Mouse (Mus musculus): Measurements from ENCODE around the gene 4933414I15Rik. TPM values are rescaled to one million over a fixed set of nuclear protein-coding genes. Genes with fewer than 3 reads are reported as not detected.
A peak's percentile ranks its signal among the peaks of the same experiment; 100 is the strongest.

Gene 4933414I15Rik
- polyA plus RNA-seq, 1 experiment from 2014 or later: not detected

DNA sequence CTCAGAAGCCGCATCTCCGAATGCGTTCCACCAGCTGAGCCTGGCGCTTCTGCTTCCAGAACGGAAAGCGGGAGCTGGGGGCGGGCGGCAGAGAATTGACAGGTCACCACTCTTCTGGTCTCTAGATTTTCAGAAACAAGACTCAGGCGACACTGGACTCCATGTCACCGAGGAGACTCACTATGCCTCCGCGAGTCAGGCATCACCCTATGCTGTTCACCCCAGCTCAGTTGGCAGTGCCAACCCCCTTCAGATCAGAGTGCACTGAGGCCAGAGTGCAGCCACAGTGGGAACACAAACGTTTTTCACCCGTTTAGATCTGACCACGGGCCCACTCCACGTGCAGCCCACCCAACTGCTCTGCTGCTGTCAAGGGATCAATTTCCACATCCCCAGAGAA, 12.5 kb downstream of the 4933414I15Rik start:
- H3K4me2 ChIP-seq (replicated peaks): peak overlapping the region; percentile 93
- peak; percentile 57; the same call in 1 of the 2 replicates for ATAC-seq (ENCODE audit: low FRiP score, low read depth)
- WGBS: 2% methylated on average over 16 of the region's 16 CpGs
- H3K4me1 ChIP-seq: peaks cover 7% of the 10 kb centered on the region; the same call in 1 of the 2 replicates
- no peaks in the 10 kb centered on the region for H3K36me3 ChIP-seq
- no peaks in the 10 kb centered on the region for H3K9me3 ChIP-seq
- peak overlapping the region; percentile 28; the same call in 1 of the 2 replicates for H3K27ac ChIP-seq
- peak overlapping the region; percentile 67 for H3K4me3 ChIP-seq
- peaks cover 12% of the 10 kb centered on the region for H3K27me3 ChIP-seq
- H3K9ac ChIP-seq: peak overlapping the region; percentile 81

DNA sequence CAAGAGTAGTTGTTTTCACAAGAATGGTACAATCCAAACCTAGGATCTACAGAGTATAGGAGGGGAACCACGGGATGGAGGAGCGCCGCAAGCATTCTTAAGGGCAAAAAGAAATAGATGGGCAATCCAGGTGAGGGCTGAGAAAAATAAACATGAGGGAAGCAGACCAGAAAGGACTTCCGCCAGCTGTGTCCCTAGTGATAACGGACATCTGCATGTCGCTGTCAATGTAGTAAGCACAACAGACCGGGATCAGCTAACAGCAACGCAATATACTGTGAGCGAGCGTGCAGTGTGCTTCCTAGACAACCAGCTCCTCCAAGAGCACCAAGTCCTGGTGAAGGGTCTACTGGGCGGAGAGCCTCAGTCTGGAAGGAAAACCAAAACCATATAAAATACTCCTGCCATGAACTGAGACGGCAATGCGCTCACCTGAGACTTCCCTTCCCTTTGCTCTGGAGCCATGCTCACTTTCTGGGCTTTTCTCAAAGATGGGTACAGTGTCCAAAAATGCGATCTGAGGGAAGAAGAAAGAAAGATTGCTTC, 13.0 kb downstream of the 4933414I15Rik start:
- WGBS: 26% methylated on average over 14 of the region's 14 CpGs
- Histone ChIP-seq H3K4me2 (replicated peaks) (peak overlapping the region; percentile 93), H3K4me1 (peaks cover 7% of the 10 kb centered on the region; the same call in 1 of the 2 replicates), H3K9me3 (no peaks in the 10 kb centered on the region), H3K4me3 (peak overlapping the region; percentile 67), H3K36me3 (no peaks in the 10 kb centered on the region), H3K27ac (no peak overlapping the region), H3K9ac (peak overlapping the region; percentile 81), H3K27me3 (peaks cover 12% of the 10 kb centered on the region)
- no peak for ATAC-seq (ENCODE audit: low FRiP score, low read depth)

DNA sequence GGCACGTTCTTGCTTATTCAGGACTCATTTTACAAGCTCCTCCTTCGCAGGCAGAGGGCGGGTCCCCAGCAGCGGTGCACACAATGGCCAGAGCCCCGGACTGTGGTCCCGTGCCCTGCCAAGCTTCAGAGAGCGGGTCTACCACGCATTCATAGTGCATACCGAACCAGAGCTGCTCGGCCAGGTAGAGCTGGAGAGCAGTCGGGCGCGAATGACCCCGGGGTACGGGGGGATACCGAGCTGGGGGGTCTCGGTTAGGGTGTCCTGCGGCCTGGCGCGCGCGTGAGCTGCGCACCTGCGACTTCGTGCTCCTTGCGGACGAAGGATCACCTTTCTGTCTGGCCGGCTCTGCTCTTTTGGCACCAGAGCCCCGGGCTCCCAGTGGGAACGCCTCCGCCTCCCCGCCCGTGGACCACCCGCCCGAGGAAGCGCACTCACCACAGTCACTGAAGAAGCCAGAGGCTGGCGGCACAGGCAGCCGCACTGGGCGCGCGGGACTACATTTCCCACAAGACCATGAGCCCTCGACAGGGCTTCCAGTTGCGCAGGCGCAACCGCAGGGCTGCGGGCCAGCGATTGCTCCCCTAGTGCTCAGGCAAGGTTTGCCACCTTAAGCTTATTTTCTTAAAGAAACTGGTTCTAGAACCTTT, 27.8 kb downstream of the 4933414I15Rik start, which contains the start of gene Zfp2:
Zfp2 (minus strand) TSS at position 495 of the 650 bp plus-strand sequence.
- Histone ChIP-seq H3K36me3 (peaks cover 25% of the 10 kb centered on the region), H3K9me3 (peaks cover 14% of the 10 kb centered on the region), H3K4me3 (peak within 1 kb of the TSS; percentile 82), H3K27ac (peak within 1 kb of the TSS; percentile 80), H3K27me3 (no peaks in the 10 kb centered on the region), H3K9ac (peak within 1 kb of the TSS; percentile 85), H3K4me1 (no peaks in the 10 kb centered on the region), H3K4me2 (replicated peaks) (peak within 1 kb of the TSS; percentile 59)
- ATAC-seq (ENCODE audit: low FRiP score, low read depth): peak; percentile 96
- under 1% methylated on average over 47 of the region's 47 CpGs for WGBS

DNA sequence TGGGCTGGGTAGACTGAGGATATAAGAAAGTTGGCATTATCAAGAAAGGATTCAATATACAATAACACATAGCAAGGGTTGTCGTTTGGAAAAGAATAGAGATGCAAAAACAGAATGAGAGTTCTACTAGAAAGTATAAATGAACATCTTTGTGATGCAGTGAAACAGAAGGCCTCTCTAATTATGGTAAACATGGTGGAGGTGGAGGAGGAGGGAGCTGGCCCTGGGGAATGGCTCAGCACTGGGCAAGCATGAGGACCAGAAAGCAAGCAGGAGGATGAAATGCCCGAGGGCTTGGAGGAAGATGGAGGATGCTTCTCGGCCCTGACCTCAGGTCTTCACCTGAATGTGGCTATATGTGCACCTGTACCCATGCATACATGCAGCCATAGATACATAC, 29.1 kb downstream of the 4933414I15Rik start:
- Histone ChIP-seq H3K27ac (no peak overlapping the region), H3K4me3 (no peak overlapping the region), H3K27me3 (no peaks in the 10 kb centered on the region), H3K9me3 (peaks cover 16% of the 10 kb centered on the region), H3K4me2 (replicated peaks) (no peak overlapping the region), H3K9ac (no peak overlapping the region), H3K36me3 (peaks cover 38% of the 10 kb centered on the region), H3K4me1 (no peaks in the 10 kb centered on the region)
- ATAC-seq (ENCODE audit: low FRiP score, low read depth): no peak
- WGBS: 89% methylated on average over 3 of the region's 3 CpGs

DNA sequence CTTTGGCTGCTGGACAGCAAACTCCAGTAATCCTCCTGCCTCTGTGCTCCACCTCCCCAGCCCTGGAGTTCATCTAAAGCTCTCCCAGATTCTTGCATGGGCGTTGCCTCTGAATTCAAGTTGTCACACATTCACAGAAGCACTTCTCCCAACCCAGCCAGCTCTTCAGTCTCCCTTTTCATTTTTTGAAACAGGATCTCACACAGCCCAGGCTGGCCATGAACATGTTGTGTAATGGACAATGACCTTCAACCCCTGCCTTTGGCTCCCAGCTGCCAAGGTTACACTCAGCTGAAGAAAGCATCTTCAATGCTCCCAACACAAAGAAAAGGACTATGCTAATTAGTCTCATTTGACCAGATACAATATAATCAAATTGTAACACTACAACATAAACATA, 30.3 kb downstream of the 4933414I15Rik start:
- no peak for ATAC-seq (ENCODE audit: low FRiP score, low read depth)
- H3K9me3 ChIP-seq: peaks cover 16% of the 10 kb centered on the region
- peaks cover 50% of the 10 kb centered on the region for H3K36me3 ChIP-seq
- H3K9ac ChIP-seq: no peak overlapping the region
- H3K4me1 ChIP-seq: no peaks in the 10 kb centered on the region
- H3K4me2 ChIP-seq (replicated peaks): no peak overlapping the region
- WGBS: 89% methylated on average over 1 of the region's 1 CpGs
- no peak overlapping the region for H3K4me3 ChIP-seq
- H3K27ac ChIP-seq: no peak overlapping the region
- H3K27me3 ChIP-seq: no peaks in the 10 kb centered on the region

DNA sequence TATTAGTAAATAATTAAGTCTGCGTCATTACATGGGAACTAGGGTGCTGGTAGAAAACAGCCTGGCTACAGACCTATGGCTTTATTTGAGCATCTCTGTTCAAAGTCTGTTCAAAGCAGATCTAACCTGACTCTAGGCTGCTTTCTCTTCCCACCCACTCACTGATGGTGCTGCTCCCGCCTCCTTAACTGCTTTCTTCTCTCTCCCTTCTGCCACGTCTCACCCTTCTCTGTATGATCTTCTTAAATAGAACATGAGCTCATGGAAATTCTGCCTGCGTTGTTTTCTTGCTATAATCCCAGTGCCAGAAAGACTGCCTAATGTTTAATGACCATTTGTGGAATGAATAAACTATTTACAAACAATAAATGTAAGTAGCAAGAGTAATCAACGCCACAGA, 35.4 kb downstream of the 4933414I15Rik start:
- Histone ChIP-seq H3K9ac (no peak overlapping the region), H3K27ac (no peak overlapping the region), H3K4me3 (no peak overlapping the region), H3K4me1 (no peaks in the 10 kb centered on the region), H3K36me3 (peaks cover 97% of the 10 kb centered on the region), H3K4me2 (replicated peaks) (no peak overlapping the region), H3K9me3 (peaks cover 48% of the 10 kb centered on the region), H3K27me3 (no peaks in the 10 kb centered on the region)
- ATAC-seq (ENCODE audit: low FRiP score, low read depth): no peak
- WGBS: 89% methylated on average over 5 of the region's 5 CpGs

DNA sequence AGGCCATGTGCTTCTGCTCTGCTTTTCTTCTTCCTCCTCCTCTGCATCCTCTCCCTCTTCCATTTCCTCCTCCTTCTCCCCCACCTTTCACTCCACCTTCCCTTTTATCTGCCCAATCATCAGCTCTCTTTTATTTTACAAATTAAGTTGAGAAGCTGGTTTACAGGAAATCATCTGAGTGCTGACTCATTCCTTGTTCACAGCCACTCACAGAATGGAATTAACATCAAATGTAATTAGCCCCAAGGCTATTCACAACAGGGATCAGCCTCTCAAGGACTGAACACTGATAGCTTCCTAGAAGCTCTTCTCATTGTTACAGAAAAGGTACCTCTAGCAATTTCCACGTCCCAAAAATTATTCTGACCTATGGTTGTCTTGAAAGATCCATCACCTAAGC, 46.2 kb downstream of the 4933414I15Rik start:
- Histone ChIP-seq H3K27ac (no peak overlapping the region), H3K4me2 (replicated peaks) (no peak overlapping the region), H3K9me3 (peaks cover 70% of the 10 kb centered on the region), H3K4me1 (no peaks in the 10 kb centered on the region), H3K36me3 (peaks cover 42% of the 10 kb centered on the region), H3K9ac (no peak overlapping the region), H3K27me3 (no peaks in the 10 kb centered on the region), H3K4me3 (no peak overlapping the region)
- ATAC-seq (ENCODE audit: low FRiP score, low read depth): no peak
- 86% methylated on average over 1 of the region's 1 CpGs for WGBS

DNA sequence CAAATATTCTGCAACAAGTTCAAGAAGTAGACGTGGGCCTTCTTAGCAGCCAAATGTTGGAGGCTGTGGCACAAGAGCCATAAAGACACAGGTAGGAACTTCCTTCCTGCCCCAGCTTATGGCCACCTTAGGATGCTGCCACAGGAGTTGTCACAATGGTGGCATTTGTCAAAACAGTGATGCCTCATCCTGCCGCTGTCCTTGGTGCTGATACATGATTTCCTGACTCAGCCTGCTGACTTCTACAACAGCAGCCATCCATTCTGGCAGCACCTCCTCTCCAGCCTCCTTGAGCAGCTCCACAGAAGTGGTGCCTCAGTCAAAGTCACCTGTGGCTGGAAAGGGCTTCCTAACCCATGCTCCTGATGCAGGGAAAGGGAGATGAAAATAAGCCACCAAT, 51.1 kb downstream of the 4933414I15Rik start:
- ATAC-seq (ENCODE audit: low FRiP score, low read depth): no peak
- WGBS: 59% methylated on average over 2 of the region's 2 CpGs
- no peak overlapping the region for H3K4me2 ChIP-seq (replicated peaks)
- no peak overlapping the region for H3K9ac ChIP-seq
- no peaks in the 10 kb centered on the region; the same call in 1 of the 2 replicates for H3K36me3 ChIP-seq
- no peak overlapping the region for H3K27ac ChIP-seq
- H3K9me3 ChIP-seq: peaks cover 31% of the 10 kb centered on the region
- H3K27me3 ChIP-seq: no peaks in the 10 kb centered on the region
- no peak overlapping the region for H3K4me3 ChIP-seq
- H3K4me1 ChIP-seq: 0 out of 2 replicates have a peak, but pooled peaks cover 2% of the 10 kb centered on the region

Other genes starting within 250 kb of the 4933414I15Rik start
- gene Zfp354c, start 116.0 kb downstream of the 4933414I15Rik start, polyA plus RNA-seq (2015; fragmentation: Nextera tagmentation; extraction: Ambion mirVana): 53.1 and 67.6 TPM in 2 replicates
- 0.94 and 1.00 TPM in 2 replicates for gene Zfp879, start 102.2 kb downstream of the 4933414I15Rik start, polyA plus RNA-seq (2015; fragmentation: Nextera tagmentation; extraction: Ambion mirVana)
- not detected in 2 replicates for gene Grm6, start 93.1 kb downstream of the 4933414I15Rik start, polyA plus RNA-seq (2015; fragmentation: Nextera tagmentation; extraction: Ambion mirVana)
- 12.8 and 13.1 TPM in 2 replicates for gene Zfp454, start 56.1 kb downstream of the 4933414I15Rik start, polyA plus RNA-seq (2015; fragmentation: Nextera tagmentation; extraction: Ambion mirVana)
- gene Zfp2, start 27.6 kb downstream of the 4933414I15Rik start, polyA plus RNA-seq (2015; fragmentation: Nextera tagmentation; extraction: Ambion mirVana): 12.7 and 14.3 TPM in 2 replicates
- gene Zfp354b, start 12.1 kb downstream of the 4933414I15Rik start, polyA plus RNA-seq (2015; fragmentation: Nextera tagmentation; extraction: Ambion mirVana): 1.4 and 2.1 TPM in 2 replicates
- gene Prop1, start 10.0 kb upstream of the 4933414I15Rik start, polyA plus RNA-seq (2015; fragmentation: Nextera tagmentation; extraction: Ambion mirVana): not detected in 2 replicates
- gene Olfr1378, start 22.8 kb upstream of the 4933414I15Rik start, polyA plus RNA-seq (2015; fragmentation: Nextera tagmentation; extraction: Ambion mirVana): 0.04 TPM in 1 of 2 replicates, not detected in the other
- not detected in 2 replicates for gene Olfr1377, start 38.2 kb upstream of the 4933414I15Rik start, polyA plus RNA-seq (2015; fragmentation: Nextera tagmentation; extraction: Ambion mirVana)
- not detected in 2 replicates for gene Olfr51, start 59.8 kb upstream of the 4933414I15Rik start, polyA plus RNA-seq (2015; fragmentation: Nextera tagmentation; extraction: Ambion mirVana)
- gene Olfr54, start 70.5 kb upstream of the 4933414I15Rik start, polyA plus RNA-seq (2015; fragmentation: Nextera tagmentation; extraction: Ambion mirVana): not detected in 2 replicates
- gene Olfr1375, start 104.3 kb upstream of the 4933414I15Rik start, polyA plus RNA-seq (2015; fragmentation: Nextera tagmentation; extraction: Ambion mirVana): not detected in 2 replicates
- 10.2 and 11.8 TPM in 2 replicates for gene Zfp354a, start 115.5 kb upstream of the 4933414I15Rik start, polyA plus RNA-seq (2015; fragmentation: Nextera tagmentation; extraction: Ambion mirVana)